Mouse (Mus musculus) CH12.LX (cell line): ENCODE measurements at regions not wholly inside any gene's neighbourhood (a gene's known extent, or its start where the extent isn't known, plus 50 kb on each side); places are given as distances from the start of the nearest gene placed in this dataset.

ENCODE experiments used
- DNase-seq: peaks from one replicate; pipeline ENCODE4 v3.0.0-alpha.2; 2013; ENCODE audit errors: extremely low read depth
- H3K27ac ChIP-seq: 2 replicates; pipeline ENCODE4 v1.5.1; 2012; ENCODE audit warnings: low read depth, mild to moderate bottlenecking, control low read depth, moderate library complexity; ENCODE audit not compliant: insufficient read depth
- H3K27me3 ChIP-seq: replicated peaks from 2 replicates; pipeline ENCODE3; 2012; ENCODE audit warnings: inconsistent platforms
- H3K36me3 ChIP-seq, 2 experiments: replicated peaks in 1 of 2; 2 replicates each; pipeline versions ENCODE3 to v1.6.1; 2012; ENCODE audit warnings: inconsistent platforms in 1 of 2, low read length in 1 of 2, mild to moderate bottlenecking in 1 of 2, mixed read lengths in 1 of 2, moderate library complexity in 1 of 2; ENCODE audit not compliant: control insufficient read depth in 1 of 2, insufficient read depth in 1 of 2
- H3K4me1 ChIP-seq, 2 experiments: 2 replicates each; pipeline ENCODE4 v1.6.1; 2012; ENCODE audit warnings: inconsistent platforms in 1 of 2, moderate library complexity in 1 of 2; ENCODE audit not compliant: insufficient read depth in 2 of 2, control insufficient read depth in 1 of 2
- H3K4me2 ChIP-seq: 2 replicates; pipeline ENCODE4 v1.6.1; 2012; ENCODE audit warnings: low read depth, mild to moderate bottlenecking, control low read depth; ENCODE audit not compliant: poor library complexity, insufficient read depth, severe bottlenecking
- H3K4me3 ChIP-seq, 3 experiments: fragments of 150-350 bp in 1 of 3; sonication (generic) in 1 of 3; replicated peaks in 1 of 3; 2 replicates each; pipeline versions ENCODE3 to v1.5.1; 2011 to 2012; ENCODE audit warnings: low read depth in 2 of 3, low read length in 2 of 3, mild to moderate bottlenecking in 2 of 3, moderate library complexity in 2 of 3, control low read depth in 1 of 3, improper control_type of control experiment in 1 of 3, inconsistent platforms in 1 of 3, mixed read lengths in 1 of 3; ENCODE audit not compliant: poor library complexity in 1 of 3
- H3K79me2 ChIP-seq: replicated peaks from 2 replicates; pipeline ENCODE4 v1.6.1; 2012; ENCODE audit warnings: mild to moderate bottlenecking, moderate library complexity; ENCODE audit not compliant: control insufficient read depth, poor library complexity, insufficient read depth, severe bottlenecking; ENCODE audit errors: extremely low read depth
- H3K9ac ChIP-seq: 2 replicates; pipeline ENCODE4 v1.6.1; 2012; ENCODE audit warnings: low read depth, mild to moderate bottlenecking, control low read depth, moderate library complexity; ENCODE audit not compliant: insufficient read depth
- H3K9me3 ChIP-seq: replicated peaks from 2 replicates; pipeline ENCODE3; 2012; ENCODE audit warnings: low read length, inconsistent platforms, mixed read lengths
- BHLHE40 ChIP-seq: IDR thresholded peaks from 2 replicates; pipeline ENCODE4 v1.6.1; 2011; ENCODE audit warnings: mild to moderate bottlenecking, low read depth, low read length, improper control_type of control experiment
- CHD1 ChIP-seq: IDR thresholded peaks from 2 replicates; pipeline ENCODE4 v1.6.1; 2012; ENCODE audit warnings: low read depth, low read length, improper control_type of control experiment, inconsistent platforms
- ELF1 ChIP-seq: IDR thresholded peaks from 2 replicates; pipeline ENCODE4 v1.6.1; 2014; ENCODE audit warnings: low read depth, mild to moderate bottlenecking, inconsistent platforms, low read length, improper control_type of control experiment
- EP300 ChIP-seq: IDR thresholded peaks from 2 replicates; pipeline ENCODE4 v1.6.1; 2011; ENCODE audit warnings: low read length, improper control_type of control experiment
- ETS1 ChIP-seq: conservative IDR thresholded peaks from 2 replicates; pipeline ENCODE4 v1.6.1; 2012; ENCODE audit warnings: low read depth, mild to moderate bottlenecking, inconsistent platforms, low read length, improper control_type of control experiment, moderate library complexity
- HCFC1 ChIP-seq: IDR thresholded peaks from 2 replicates; pipeline ENCODE4 v1.6.1; 2012; ENCODE audit warnings: low read depth, mild to moderate bottlenecking, inconsistent platforms, low read length, improper control_type of control experiment
- IRF4 ChIP-seq: IDR thresholded peaks from 2 replicates; pipeline ENCODE4 v1.6.1; 2014; ENCODE audit warnings: low read depth, mild to moderate bottlenecking, inconsistent platforms, low read length, improper control_type of control experiment
- JUND ChIP-seq: conservative IDR thresholded peaks from 2 replicates; pipeline ENCODE4 v1.6.1; 2011; ENCODE audit warnings: low read depth, low read length, improper control_type of control experiment
- MAFK ChIP-seq: IDR thresholded peaks from 2 replicates; pipeline ENCODE4 v1.6.1; 2011; ENCODE audit warnings: low read length, improper control_type of control experiment; ENCODE audit not compliant: insufficient replicate concordance
- MAX ChIP-seq: IDR thresholded peaks from 2 replicates; pipeline ENCODE4 v1.6.1; 2011; ENCODE audit warnings: low read length, improper control_type of control experiment
- MAZ ChIP-seq: IDR thresholded peaks from 2 replicates; pipeline ENCODE4 v1.6.1; 2012; ENCODE audit warnings: low read depth, mild to moderate bottlenecking, inconsistent platforms, low read length, improper control_type of control experiment, moderate library complexity
- MEF2A ChIP-seq: IDR thresholded peaks from 2 replicates; pipeline ENCODE4 v1.6.1; 2014; ENCODE audit warnings: low read depth, mild to moderate bottlenecking, inconsistent platforms, low read length, improper control_type of control experiment, borderline replicate concordance
- MYC ChIP-seq: IDR thresholded peaks from 2 replicates; pipeline ENCODE4 v1.6.1; 2011; ENCODE audit warnings: low read depth, mild to moderate bottlenecking, improper control_type of control experiment, low read length
- NRF1 ChIP-seq: IDR thresholded peaks from 2 replicates; pipeline ENCODE4 v1.6.1; 2014; ENCODE audit warnings: low read depth, mild to moderate bottlenecking, inconsistent platforms, low read length, improper control_type of control experiment, moderate library complexity
- PAX5 ChIP-seq: IDR thresholded peaks from 2 replicates; pipeline ENCODE4 v1.6.1; 2012; ENCODE audit warnings: low read length, inconsistent platforms, mixed read lengths
- POLR2A ChIP-seq: IDR thresholded peaks from 2 replicates; pipeline ENCODE4 v1.6.1; 2011; ENCODE audit warnings: low read depth, mild to moderate bottlenecking, improper control_type of control experiment, low read length
- RCOR1 ChIP-seq: conservative IDR thresholded peaks from 2 replicates; pipeline ENCODE4 v1.6.1; 2012; ENCODE audit warnings: low read depth, mild to moderate bottlenecking, inconsistent platforms, low read length, improper control_type of control experiment
- TBP ChIP-seq: conservative IDR thresholded peaks from 2 replicates; pipeline ENCODE4 v1.6.1; 2011; ENCODE audit warnings: low read depth, low read length, improper control_type of control experiment
- TCF12 ChIP-seq: IDR thresholded peaks from 2 replicates; pipeline ENCODE4 v1.6.1; 2014; ENCODE audit warnings: low read depth, mild to moderate bottlenecking, inconsistent platforms, low read length, improper control_type of control experiment
- UBTF ChIP-seq: IDR thresholded peaks from 2 replicates; pipeline ENCODE4 v1.6.1; 2012; ENCODE audit warnings: low read depth, mild to moderate bottlenecking, inconsistent platforms, low read length, improper control_type of control experiment, moderate library complexity
- USF1 ChIP-seq: IDR thresholded peaks from 2 replicates; pipeline ENCODE4 v1.6.1; 2014; ENCODE audit warnings: low read depth, mild to moderate bottlenecking, inconsistent platforms, low read length, improper control_type of control experiment
- ZKSCAN1 ChIP-seq: IDR thresholded peaks from 2 replicates; pipeline ENCODE4 v1.6.1; 2012; ENCODE audit warnings: low read depth, inconsistent platforms, low read length, improper control_type of control experiment, borderline replicate concordance
- ZMIZ1 ChIP-seq: IDR thresholded peaks from 2 replicates; pipeline ENCODE4 v1.6.1; 2012; ENCODE audit warnings: low read depth, mild to moderate bottlenecking, inconsistent platforms, low read length, improper control_type of control experiment
- ZNF384 ChIP-seq: IDR thresholded peaks from 2 replicates; pipeline ENCODE4 v1.6.1; 2012; ENCODE audit warnings: low read depth, low read length, improper control_type of control experiment, inconsistent platforms
- dilution Hi-C: fragments of 300-500 bp; cut with MboI; formaldehyde crosslinking; loops from 2 replicates; pipeline ENCODE4 v1.14.3; 2020; ENCODE audit warnings: low sequenced_read_pairs; ENCODE audit not compliant: extremely low pct_unique_long_range_greater_than_20kb, extremely low pct_ligation_motif_present
- in situ Hi-C: fragments of 300-500 bp; cut with MboI; formaldehyde crosslinking; loops from 3 replicates; pipeline ENCODE4 v1.14.3; 2019; ENCODE audit warnings: low sequenced_read_pairs, low pct_ligation_motif_present, low pct_unique_long_range_greater_than_20kb, mixed read lengths

DNA sequence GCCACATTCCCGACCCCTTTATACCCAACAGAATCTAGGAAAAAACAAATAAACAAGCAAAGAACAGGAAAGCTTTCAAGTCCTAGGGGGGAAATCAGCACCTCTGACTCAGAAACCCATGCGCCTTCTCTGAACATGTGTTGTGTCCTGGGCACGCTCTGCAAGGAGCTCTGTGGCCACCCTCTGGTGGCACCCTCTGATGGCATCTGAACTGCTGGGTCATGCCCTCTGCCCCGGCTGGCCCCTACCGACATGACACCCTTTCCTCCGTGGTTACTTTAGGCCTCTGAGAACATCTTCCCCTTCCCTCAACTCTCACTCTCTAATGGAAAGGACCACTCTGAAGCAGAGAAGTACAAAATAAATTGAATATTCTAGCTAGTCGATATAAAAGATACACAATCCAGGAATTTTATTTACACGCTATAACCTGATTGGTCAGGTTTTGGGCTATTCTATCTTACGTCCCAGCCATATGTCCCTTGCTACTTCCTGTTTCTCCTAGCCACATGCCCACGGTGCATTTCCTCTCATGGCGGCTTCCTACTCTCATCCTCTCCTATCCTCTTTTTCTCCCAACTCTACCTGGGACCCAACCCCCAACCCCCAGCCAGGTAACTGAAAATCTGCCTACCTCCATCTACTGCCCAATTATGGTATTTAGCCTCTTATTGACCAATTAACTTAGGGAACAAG lies 248.5 kb downstream of the Setd4 start:
- in situ Hi-C loops = no loop called here
- H3K4me3 ChIP-seq = no peak overlapping the region
- dilution Hi-C loops = no loop called here
- H3K4me1 ChIP-seq = no peaks in the 10 kb centered on the region
- no peaks in the 10 kb centered on the region for H3K79me2 ChIP-seq
- DNase-seq = no peak
- H3K9ac ChIP-seq = no peak overlapping the region
- no peaks in the 10 kb centered on the region for H3K36me3 ChIP-seq
- H3K4me2 ChIP-seq = no peak overlapping the region
- TF ChIP-seq MAZ (no peak), MYC (no peak), ELF1 (no peak)
- H3K27me3 ChIP-seq = no peaks in the 10 kb centered on the region
- H3K27ac ChIP-seq = no peak overlapping the region
- H3K9me3 ChIP-seq = no peaks in the 10 kb centered on the region

DNA sequence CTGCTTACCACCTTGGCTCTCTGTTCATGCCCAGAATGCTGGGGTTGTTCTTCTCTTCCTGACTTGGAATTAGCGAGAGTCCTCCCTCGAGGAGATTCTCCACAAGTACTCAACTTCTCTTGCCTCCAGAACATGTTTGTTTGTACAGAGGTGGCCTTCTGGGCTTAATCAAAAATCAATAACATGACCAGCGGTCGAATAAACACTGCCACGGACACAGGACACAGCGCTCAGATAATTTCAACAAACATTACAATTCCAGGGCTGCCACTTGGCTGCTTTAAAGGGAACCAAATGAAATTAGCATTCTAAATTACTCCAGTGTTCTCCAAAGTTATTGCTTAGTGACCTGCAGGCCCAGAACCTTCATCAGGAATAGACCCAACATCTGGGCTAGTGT lies 249.9 kb downstream of the Setd4 start:
- Histone ChIP-seq H3K4me1 (no peaks in the 10 kb centered on the region), H3K4me2 (no peak overlapping the region)
- dilution Hi-C loops = no loop called here

DNA sequence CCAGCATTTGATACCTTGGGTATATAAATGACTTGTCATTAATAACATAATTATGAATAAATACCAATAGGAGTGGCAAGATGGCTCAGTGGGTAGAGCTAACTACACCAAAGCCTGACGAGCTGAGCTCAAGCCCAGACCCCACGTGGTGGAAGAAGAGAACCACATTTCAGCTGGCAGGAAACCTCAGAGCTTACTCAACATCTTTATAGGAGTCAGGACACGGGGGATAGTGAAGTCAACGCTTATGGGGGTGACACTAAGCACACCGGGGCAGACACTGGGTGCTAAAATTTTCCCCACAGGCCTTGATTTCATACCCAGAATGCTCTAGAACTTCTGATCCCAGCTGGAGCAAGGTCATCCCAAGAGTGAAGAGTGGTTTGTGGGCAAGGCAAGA lies 259.3 kb downstream of the Setd4 start:
- no peak overlapping the region for H3K27ac ChIP-seq
- in situ Hi-C loops = no loop called here
- no peak overlapping the region for H3K4me2 ChIP-seq
- DNase-seq = no peak
- H3K36me3 ChIP-seq = no peaks in the 10 kb centered on the region
- no peaks in the 10 kb centered on the region for H3K4me1 ChIP-seq
- no peak overlapping the region for H3K4me3 ChIP-seq
- no peaks in the 10 kb centered on the region for H3K79me2 ChIP-seq
- dilution Hi-C loops = no loop called here
- H3K9me3 ChIP-seq = no peaks in the 10 kb centered on the region
- no peaks in the 10 kb centered on the region for H3K27me3 ChIP-seq
- TF ChIP-seq CHD1 = no peak
- no peak for TF ChIP-seq IRF4
- no peak for TF ChIP-seq ZKSCAN1
- no peak for TF ChIP-seq JUND
- TF ChIP-seq RCOR1 = no peak
- TF ChIP-seq USF1 = no peak
- TF ChIP-seq UBTF = no peak
- TF ChIP-seq MEF2A = no peak
- no peak for TF ChIP-seq ZNF384
- TF ChIP-seq MAX = no peak
- TF ChIP-seq PAX5 = no peak
- no peak for TF ChIP-seq NRF1
- TF ChIP-seq ZMIZ1 = no peak
- TF ChIP-seq MAFK = no peak
- no peak for TF ChIP-seq POLR2A
- no peak for TF ChIP-seq TCF12
- no peak for TF ChIP-seq ETS1
- no peak for TF ChIP-seq EP300
- TF ChIP-seq HCFC1 = no peak
- no peak for TF ChIP-seq TBP
- no peak overlapping the region for H3K9ac ChIP-seq

More for the DNA sequence above, 249.9 kb downstream of the Setd4 start:
- TF ChIP-seq USF1 (no peak), BHLHE40 (no peak), CHD1 (no peak), MYC (no peak), ZNF384 (no peak)
- H3K9me3 ChIP-seq = no peaks in the 10 kb centered on the region
- in situ Hi-C loops = no loop called here
- H3K4me3 ChIP-seq = no peak overlapping the region
- DNase-seq = no peak
- H3K27ac ChIP-seq = no peak overlapping the region
- no peaks in the 10 kb centered on the region for H3K27me3 ChIP-seq
- H3K9ac ChIP-seq = no peak overlapping the region
- no peaks in the 10 kb centered on the region for H3K36me3 ChIP-seq
- no peaks in the 10 kb centered on the region for H3K79me2 ChIP-seq
